Mouse (Mus musculus): ENCODE measurements around the gene Mdm2.

DNA sequence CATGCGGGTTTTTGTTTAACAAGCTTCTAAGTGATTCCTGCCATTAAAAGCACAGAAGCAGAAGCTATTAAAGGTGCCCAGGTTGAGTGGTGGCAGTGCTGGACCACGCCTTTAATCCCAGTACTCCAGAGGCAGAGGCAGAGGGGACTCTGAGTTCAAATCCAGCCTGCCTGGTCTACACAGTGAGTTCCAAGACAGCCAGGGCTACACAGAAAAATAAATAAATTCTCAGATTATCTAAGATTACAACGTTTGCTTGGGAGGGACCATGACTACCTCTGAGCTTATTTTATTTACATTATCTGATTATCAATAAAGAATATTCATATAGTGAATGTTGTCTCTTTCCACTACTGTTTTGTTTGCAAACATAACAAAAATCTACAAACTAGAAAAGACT is 23.5 kb downstream of the Mdm2 start:
- no peak for TF ChIP-seq GATA1 (IDR thresholded peaks at IDR 0.05; ENCODE audit: low read length)
- TF ChIP-seq TAL1 (IDR thresholded peaks at IDR 0.05; ENCODE audit: low read length), result no peak

All from erythroblast, embryonic 14.5 days (primary cell).